Mouse (Mus musculus) cerebellum, postnatal 10 days (tissue): ENCODE results near the gene Gm20890.
"Not testable (repeated sequence)": the region's sequence is repeated elsewhere in the genome, so short reads cannot be mapped to it uniquely, and the experiment has no call there.

ENCODE experiments used
- DNase-seq, 2 experiments: peaks; one replicate each; pipeline ENCODE4 v3.0.0; 2021; ENCODE audit warnings: mixed read lengths in 2 of 2

The Gm20890 gene

DNA sequence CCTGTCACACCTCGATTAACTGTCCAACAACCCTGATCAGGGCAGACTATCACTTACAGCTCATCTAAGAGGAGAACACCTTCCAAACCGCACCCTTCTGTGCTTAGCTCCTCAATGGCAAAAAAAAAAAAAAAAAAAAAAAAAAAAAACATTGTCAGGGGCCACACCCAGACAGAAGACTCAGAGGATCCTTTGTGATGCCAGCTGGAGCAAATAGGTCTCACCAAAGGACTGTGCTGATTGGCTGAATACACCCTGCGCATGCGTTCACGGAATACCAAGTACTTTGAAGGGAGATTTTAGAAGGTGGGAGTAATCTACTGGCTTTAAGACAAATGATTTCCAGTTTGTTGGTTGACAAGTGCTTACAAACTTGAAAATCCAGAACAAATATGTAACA, at the start of gene Gm20890:
Gene Gm20890 (minus strand): TSS at position 101 of the 400 bp plus-strand sequence.
- not testable (repeated sequence) for DNase-seq
